ENCODE assay signal across 28 mouse cellular contexts in the genomic region with DNA sequence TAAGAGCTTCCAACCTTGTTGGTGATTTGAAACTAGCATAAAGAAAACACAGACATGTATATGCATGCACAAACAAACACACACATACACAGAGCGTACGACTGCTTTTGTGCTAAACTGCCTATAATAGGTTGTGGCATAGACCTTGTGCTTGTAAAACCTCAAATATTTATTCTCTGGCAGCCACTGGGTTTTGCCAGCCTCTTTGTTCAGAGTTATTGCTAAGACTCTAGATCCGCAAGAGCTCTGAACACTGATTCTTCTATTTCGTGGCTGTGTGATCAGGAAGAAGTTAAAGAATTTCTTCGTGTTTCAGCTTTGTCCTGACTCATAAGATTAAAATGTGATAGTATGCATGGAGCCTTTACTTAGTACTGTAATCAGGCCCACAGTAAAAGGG.
"Had no signal": no experiment of that assay in that cellular context is flagged by ENCODE, and none has a peak within 500 bp of the region (broad histone marks: within the 10 kb centered on the region; RNA-seq: fewer than 3 reads in every experiment).

No protein-coding gene starts in this region.

- H3K4me2 ChIP-seq: heart, embryonic 12.5 days; hindbrain, embryonic 12.5 days; hindbrain, embryonic 15.5 days; kidney, embryonic 15.5 days; limb, embryonic 12.5 days; liver, embryonic 11.5 days; liver, embryonic 13.5 days; liver, embryonic 15.5 days had no signal

- H3K9ac ChIP-seq: heart, embryonic 12.5 days; hindbrain, embryonic 12.5 days; hindbrain, embryonic 15.5 days; kidney, embryonic 15.5 days; limb, embryonic 12.5 days; liver, embryonic 13.5 days; liver, embryonic 15.5 days; liver, postnatal 0 days had no signal

- H3K36me3 ChIP-seq: heart, embryonic 10.5 days; limb, embryonic 12.5 days; liver, embryonic 15.5 days had no signal

- ATAC-seq: hindbrain, postnatal 0 days; intestine, embryonic 16.5 days; liver, postnatal 0 days had no signal

- H3K4me1 ChIP-seq: heart, embryonic 10.5 days; heart, embryonic 12.5 days; hindbrain, embryonic 10.5 days; hindbrain, embryonic 12.5 days; hindbrain, embryonic 15.5 days; kidney, embryonic 15.5 days; limb, embryonic 10.5 days; limb, embryonic 12.5 days; liver, embryonic 13.5 days; liver, embryonic 15.5 days had no signal

- DNase-seq: gastrocnemius, adult 2 months; gastrocnemius, postnatal 10 days; gastrocnemius, postnatal 25 days; heart, adult 18-20 months; heart, postnatal 10 days; heart, postnatal 4 days; kidney, adult 18-20 months; kidney, adult 8-10 months; kidney, postnatal 14 days; kidney, postnatal 36 days; layer of hippocampus, adult 9-11 months; layer of hippocampus, postnatal 36 days; liver; liver, embryonic 13.5 days; liver, postnatal 0 days had no signal

- H3K27me3 ChIP-seq: heart, embryonic 12.5 days; hindbrain, embryonic 12.5 days; hindbrain, embryonic 15.5 days; kidney, embryonic 15.5 days; limb, embryonic 12.5 days; liver, embryonic 13.5 days; liver, embryonic 15.5 days had no signal

- H3K4me3 ChIP-seq: gastrocnemius, adult 2 months; heart, embryonic 10.5 days; heart, embryonic 12.5 days; hindbrain, embryonic 10.5 days; hindbrain, embryonic 12.5 days; hindbrain, embryonic 15.5 days; kidney, embryonic 15.5 days; limb, embryonic 10.5 days; limb, embryonic 12.5 days; liver, embryonic 13.5 days; liver, embryonic 15.5 days had no signal

- H3K27ac ChIP-seq: gastrocnemius, adult 2 months; heart, embryonic 10.5 days; hindbrain, embryonic 10.5 days; hindbrain, embryonic 12.5 days; hindbrain, embryonic 15.5 days; hindbrain, postnatal 0 days; kidney, embryonic 15.5 days; kidney, postnatal 0 days; limb, embryonic 10.5 days; limb, embryonic 12.5 days; liver, embryonic 13.5 days; liver, embryonic 15.5 days had no signal

- H3K9me3 ChIP-seq: heart, embryonic 10.5 days; heart, embryonic 12.5 days; hindbrain, embryonic 10.5 days; hindbrain, embryonic 12.5 days; hindbrain, embryonic 15.5 days; kidney, embryonic 15.5 days; limb, embryonic 10.5 days; limb, embryonic 12.5 days; liver, embryonic 13.5 days; liver, embryonic 15.5 days had no signal
